Mouse (Mus musculus) limb, embryonic 11.5 days (tissue): ENCODE data around the gene Nxpe4. TPM values are rescaled to one million over a fixed set of nuclear protein-coding genes. Genes with fewer than 3 reads are reported as not detected.
"Not testable (repeated sequence)": the region's sequence is repeated elsewhere in the genome, so short reads cannot be mapped to it uniquely, and the experiment has no call there.

Source experiments
- ATAC-seq: fragments of 200-750 bp; cut with Nextera tagmentation; 2 replicates; pipeline ENCODE4 v1.8.0; 2017; ENCODE audit warnings: low read depth; ENCODE audit not compliant: insufficient number of reproducible peaks, low FRiP score, low TSS enrichment
- DNase-seq: peaks from one replicate; pipeline ENCODE4 v3.0.0-alpha.2; 2015; ENCODE audit warnings: low spot score
- H3K27ac ChIP-seq: fragments of 300-500 bp; sonication (generic); replicated peaks from 2 replicates; pipeline ENCODE4 v1.5.1; 2014; ENCODE audit warnings: low read depth, mild to moderate bottlenecking, low read length
- H3K27me3 ChIP-seq: fragments of 300-500 bp; sonication (generic); 2 replicates; pipeline ENCODE4 v1.6.1; 2014; ENCODE audit warnings: mild to moderate bottlenecking, low read length, mixed read lengths; ENCODE audit not compliant: control insufficient read depth, insufficient read depth
- H3K36me3 ChIP-seq: fragments of 300-500 bp; sonication (generic); 2 replicates; pipeline ENCODE4 v1.6.1; 2014; ENCODE audit warnings: mild to moderate bottlenecking, low read length, moderate library complexity, mixed read lengths; ENCODE audit not compliant: control insufficient read depth, insufficient read depth
- H3K4me1 ChIP-seq: fragments of 300-500 bp; sonication (generic); 2 replicates; pipeline ENCODE4 v1.6.1; 2014; ENCODE audit warnings: low read length, mixed read lengths; ENCODE audit not compliant: control insufficient read depth, insufficient read depth
- H3K4me2 ChIP-seq: fragments of 300-500 bp; sonication (generic); 2 replicates; pipeline ENCODE4 v1.6.1; 2014; ENCODE audit warnings: low read depth, mild to moderate bottlenecking, moderate library complexity; ENCODE audit not compliant: severe bottlenecking
- H3K4me3 ChIP-seq: fragments of 300-500 bp; sonication (generic); 2 replicates; pipeline ENCODE4 v1.5.1; 2014; ENCODE audit warnings: low read depth, low read length
- H3K9ac ChIP-seq: fragments of 300-500 bp; sonication (generic); 2 replicates; pipeline ENCODE4 v1.6.1; 2014; ENCODE audit warnings: mild to moderate bottlenecking, low read length
- H3K9me3 ChIP-seq: fragments of 300-500 bp; sonication (generic); 2 replicates; pipeline ENCODE4 v1.6.1; 2016; ENCODE audit warnings: low read length; ENCODE audit not compliant: control insufficient read depth
- WGBS: fragments of 180-500 bp; shearing (Covaris S2); extraction: QIAGEN DNeasy Blood & Tissue Kit; methylation state at CpG from one replicate; pipeline ENCODE4 v1.1.7; 2014; 5-methylcytosine and 5-hydroxymethylcytosine counted together
- polyA plus RNA-seq: library from polyadenylated mRNA; unstranded; fragments of >200 nt; fragmentation: Nextera tagmentation; extraction: Ambion mirVana; gene quantifications from 2 replicates; pipeline ENCODE4 v1.2.1, GENCODE M21; 2014

The Nxpe4 gene
- polyA plus RNA-seq, 1 experiment from 2014 or later: 7.0 TPM

- 46% methylated on average over 5 of the region's 5 CpGs for whole genome bisulfite sequencing
- H3K9me3 ChIP-seq, H3K36me3 ChIP-seq, H3K27ac ChIP-seq, H3K9ac ChIP-seq, H3K4me1 ChIP-seq, H3K4me3 ChIP-seq, DNase-seq, H3K27me3 ChIP-seq, H3K4me2 ChIP-seq, ATAC-seq: not testable (repeated sequence)
Observed at GRCm38 (mm10) chr9:48303564-48303963, 141.7 kb downstream of the Nxpe4 start.

- no peaks in the 10 kb centered on the region for H3K27me3 ChIP-seq
- no peaks in the 10 kb centered on the region for H3K36me3 ChIP-seq
- WGBS: 81% methylated on average over 5 of the region's 5 CpGs
- no peaks in the 10 kb centered on the region for H3K4me1 ChIP-seq
- ATAC-seq (no peak), DNase-seq (no peak)
- no peak overlapping the region for H3K4me3 ChIP-seq
- no peak overlapping the region for H3K27ac ChIP-seq
- no peaks in the 10 kb centered on the region for H3K9me3 ChIP-seq
- no peak overlapping the region for H3K4me2 ChIP-seq
- H3K9ac ChIP-seq: no peak overlapping the region
Observed at GRCm38 (mm10) chr9:48311241-48311640, 149.4 kb downstream of the Nxpe4 start.

GRCm38 (mm10) chr9:48314194-48314593 is 152.4 kb downstream of the Nxpe4 start:
- 61% methylated on average over 3 of the region's 3 CpGs for WGBS
- no peak for ATAC-seq
- Histone ChIP-seq H3K4me2 (no peak overlapping the region), H3K4me1 (no peaks in the 10 kb centered on the region), H3K9me3 (no peaks in the 10 kb centered on the region), H3K9ac (no peak overlapping the region), H3K27ac (no peak overlapping the region), H3K4me3 (no peak overlapping the region), H3K36me3 (no peaks in the 10 kb centered on the region), H3K27me3 (no peaks in the 10 kb centered on the region)
- no peak for DNase-seq

GRCm38 (mm10) chr9:48315825-48316224 is 154.0 kb downstream of the Nxpe4 start:
- DNase-seq: no peak
- no peaks in the 10 kb centered on the region for H3K27me3 ChIP-seq
- H3K4me1 ChIP-seq: no peaks in the 10 kb centered on the region
- no peak overlapping the region for H3K4me2 ChIP-seq
- no peak overlapping the region for H3K27ac ChIP-seq
- no peaks in the 10 kb centered on the region for H3K36me3 ChIP-seq
- H3K9ac ChIP-seq: no peak overlapping the region
- ATAC-seq: no peak
- H3K4me3 ChIP-seq: no peak overlapping the region
- H3K9me3 ChIP-seq: no peaks in the 10 kb centered on the region
- 86% methylated on average over 1 of the region's 1 CpGs for WGBS

DNA sequence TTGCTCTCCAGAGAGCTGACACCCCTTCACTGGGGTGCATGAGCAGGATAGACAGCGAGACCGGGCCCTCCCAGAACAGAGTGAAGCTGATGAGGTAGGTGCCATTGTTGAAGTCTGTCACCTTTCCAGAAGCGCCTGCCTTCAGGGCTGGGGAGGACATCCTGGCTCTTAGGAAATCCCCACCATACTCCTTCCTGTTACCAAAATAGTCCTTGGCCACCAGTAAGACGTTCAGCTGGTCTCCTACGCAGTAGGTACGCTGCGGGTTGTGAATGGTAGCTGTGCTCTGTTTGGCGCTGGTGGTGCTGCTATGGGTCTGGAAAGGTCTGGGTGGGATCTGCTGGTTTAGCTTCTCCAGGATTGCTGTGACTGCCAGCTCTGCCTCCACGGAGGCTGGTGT is 164.5 kb downstream of the Nxpe4 start:
- Histone ChIP-seq H3K4me3 (no peak overlapping the region), H3K36me3 (no peaks in the 10 kb centered on the region), H3K27ac (no peak overlapping the region), H3K9ac (no peak overlapping the region), H3K4me1 (no peaks in the 10 kb centered on the region), H3K9me3 (no peaks in the 10 kb centered on the region), H3K4me2 (no peak overlapping the region), H3K27me3 (no peaks in the 10 kb centered on the region)
- no peak for DNase-seq
- 88% methylated on average over 9 of the region's 9 CpGs for WGBS
- no peak for ATAC-seq

GRCm38 (mm10) chr9:48329597-48329996 is 167.8 kb downstream of the Nxpe4 start:
- no peak overlapping the region for H3K9ac ChIP-seq
- H3K36me3 ChIP-seq: no peaks in the 10 kb centered on the region
- H3K27me3 ChIP-seq: no peaks in the 10 kb centered on the region
- DNase-seq: no peak
- no peaks in the 10 kb centered on the region for H3K4me1 ChIP-seq
- H3K4me2 ChIP-seq: no peak overlapping the region
- H3K27ac ChIP-seq: no peak overlapping the region
- WGBS: 95% methylated on average over 7 of the region's 7 CpGs
- H3K9me3 ChIP-seq: no peaks in the 10 kb centered on the region
- no peak for ATAC-seq
- no peak overlapping the region for H3K4me3 ChIP-seq

DNA sequence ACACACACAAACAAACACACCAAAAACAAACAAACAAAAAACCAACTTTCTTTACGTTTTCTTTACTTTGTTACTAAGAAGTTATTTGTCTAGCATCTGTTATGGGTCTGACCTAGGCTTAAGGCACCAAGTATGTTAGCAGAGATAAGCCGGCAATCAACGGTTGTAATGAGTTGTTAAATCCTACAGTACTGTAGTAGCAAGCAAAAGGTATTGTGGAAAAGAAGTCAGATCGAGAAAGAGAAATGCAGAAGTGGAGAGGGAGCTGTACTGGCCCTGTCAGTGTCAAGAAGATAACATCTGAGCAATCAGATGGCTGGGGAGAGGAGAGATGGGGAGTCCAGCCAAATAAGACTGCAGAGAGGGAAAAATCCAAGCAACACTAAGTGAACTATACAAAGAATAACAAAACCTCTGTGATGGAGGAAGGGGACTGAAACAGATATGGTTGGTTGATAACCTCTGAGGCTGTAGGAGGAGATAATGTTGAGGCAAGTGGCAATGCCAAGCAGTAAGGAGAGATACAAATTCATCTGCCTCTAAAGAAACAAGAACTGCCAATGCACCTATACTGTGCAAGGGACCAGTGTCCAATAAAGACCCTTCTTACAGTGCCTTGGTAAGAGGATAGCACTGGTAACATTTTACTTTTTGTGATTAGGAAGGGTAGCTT is 177.1 kb downstream of the Nxpe4 start:
- ATAC-seq (no peak), DNase-seq (no peak)
- whole genome bisulfite sequencing: 80% methylated on average over 4 of the region's 4 CpGs
- H3K9me3 ChIP-seq: no peaks in the 10 kb centered on the region
- no peaks in the 10 kb centered on the region for H3K4me1 ChIP-seq
- no peak overlapping the region for H3K4me2 ChIP-seq
- H3K4me3 ChIP-seq: no peak overlapping the region
- no peak overlapping the region for H3K27ac ChIP-seq
- no peaks in the 10 kb centered on the region for H3K36me3 ChIP-seq
- H3K27me3 ChIP-seq: no peaks in the 10 kb centered on the region
- H3K9ac ChIP-seq: no peak overlapping the region

GRCm38 (mm10) chr9:48339563-48339962 is 177.7 kb downstream of the Nxpe4 start:
- no peak overlapping the region for H3K9ac ChIP-seq
- no peaks in the 10 kb centered on the region for H3K4me1 ChIP-seq
- no peaks in the 10 kb centered on the region for H3K36me3 ChIP-seq
- ATAC-seq (no peak), DNase-seq (no peak)
- H3K4me3 ChIP-seq: no peak overlapping the region
- 76% methylated on average over 5 of the region's 5 CpGs for WGBS
- H3K4me2 ChIP-seq: no peak overlapping the region
- no peaks in the 10 kb centered on the region for H3K27me3 ChIP-seq
- no peaks in the 10 kb centered on the region for H3K9me3 ChIP-seq
- H3K27ac ChIP-seq: no peak overlapping the region
